Comparison of ENCODE assay signal across 4 mouse cellular contexts in the genomic region with DNA sequence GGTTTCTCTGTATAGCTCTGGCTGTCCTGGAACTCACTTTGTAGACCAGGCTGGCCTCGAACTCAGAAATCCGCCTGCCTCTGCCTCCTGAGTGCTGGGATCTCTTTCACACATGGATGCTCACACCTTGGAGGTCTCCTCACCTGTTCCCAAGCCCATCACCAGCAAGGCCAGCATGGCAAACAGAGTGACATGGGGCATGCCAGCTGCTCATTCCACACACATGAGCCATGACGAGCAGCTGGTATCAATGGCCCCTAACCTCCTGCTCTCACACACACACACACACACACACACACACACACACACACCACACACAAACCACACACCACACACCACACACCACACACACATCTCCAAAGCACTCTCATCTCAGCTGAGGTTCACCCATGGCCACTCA.
DNase-seq lines count a peak whose midpoint lies in the region; ATAC-seq and TF ChIP-seq lines count a peak whose summit lies in the region.
"Not testable (repeated sequence)": the region's sequence is repeated elsewhere in the genome, so short reads cannot be mapped to it uniquely, and the experiment has no call there.

No protein-coding gene starts in this region.

- H3K4me3 ChIP-seq in hindbrain, postnatal 0 days (ENCODE audit: low read length); kidney, adult 2 months (ENCODE audit: insufficient read depth, low read depth, low read length); kidney, embryonic 16.5 days (ENCODE audit: low read length); midbrain, embryonic 16.5 days (ENCODE audit: low read depth, low read length): not testable (repeated sequence)

- not testable (repeated sequence) for DNase-seq in hindbrain, postnatal 0 days (ENCODE audit: low spot score); kidney, adult 2 months

- not testable (repeated sequence) for H3K9me3 ChIP-seq in hindbrain, postnatal 0 days (ENCODE audit: low read length); kidney, embryonic 16.5 days (ENCODE audit: low read length); midbrain, embryonic 16.5 days (replicated peaks; ENCODE audit: control insufficient read depth, low read length, poor library complexity, severe bottlenecking)

- H3K4me1 ChIP-seq in hindbrain, postnatal 0 days (ENCODE audit: insufficient read depth, low read length); kidney, adult 2 months (ENCODE audit: control insufficient read depth, insufficient read depth, low read length); midbrain, embryonic 16.5 days (ENCODE audit: control insufficient read depth, insufficient read depth, low read length): not testable (repeated sequence)
- peaks cover 19% of the 10 kb centered on the region for H3K4me1 ChIP-seq in kidney, embryonic 16.5 days (ENCODE audit: insufficient read depth, low read length)

- H3K9ac ChIP-seq in hindbrain, postnatal 0 days (replicated peaks; ENCODE audit: low read length); kidney, embryonic 16.5 days (replicated peaks; ENCODE audit: low read length); midbrain, embryonic 16.5 days (ENCODE audit: low read depth, low read length): not testable (repeated sequence)

- not testable (repeated sequence) for H3K4me2 ChIP-seq in hindbrain, postnatal 0 days (ENCODE audit: low read depth, low read length); kidney, embryonic 16.5 days (replicated peaks; ENCODE audit: low read depth, low read length); midbrain, embryonic 16.5 days (ENCODE audit: low read length)

- not testable (repeated sequence) for TF ChIP-seq CTCF in hindbrain, postnatal 0 days (IDR thresholded peaks at IDR 0.05; ENCODE audit: low read depth); kidney, adult 2 months (conservative IDR thresholded peaks at IDR 0.05; ENCODE audit: insufficient read depth, insufficient read length, low read depth, low read length)

- H3K27ac ChIP-seq in hindbrain, postnatal 0 days; midbrain, embryonic 16.5 days (ENCODE audit: low read length): not testable (repeated sequence)
- H3K27ac ChIP-seq in kidney, adult 2 months (ENCODE audit: insufficient read depth, low read depth, low read length) = peak overlapping the region; percentile 21; the same call in 1 of the 2 replicates
- 0 out of 2 replicates have a peak overlapping the region, but pooled peaks have one; percentile 55 for H3K27ac ChIP-seq in kidney, embryonic 16.5 days (ENCODE audit: low read length)

- not testable (repeated sequence) for TF ChIP-seq POLR2A in kidney, adult 2 months (IDR thresholded peaks at IDR 0.05; ENCODE audit: low read depth, low read length)

- not testable (repeated sequence) for H3K27me3 ChIP-seq in hindbrain, postnatal 0 days (ENCODE audit: insufficient read depth, low read length); kidney, adult 2 months (replicated peaks; ENCODE audit: control insufficient read depth, insufficient read depth, low read length); kidney, embryonic 16.5 days (ENCODE audit: insufficient read depth, low read length); midbrain, embryonic 16.5 days (ENCODE audit: control insufficient read depth, insufficient read depth, low read depth, low read length)

- not testable (repeated sequence) for H3K36me3 ChIP-seq in hindbrain, postnatal 0 days (ENCODE audit: insufficient read depth, low read length); kidney, adult 2 months (ENCODE audit: control insufficient read depth, insufficient read depth, low read length); midbrain, embryonic 16.5 days (ENCODE audit: control insufficient read depth, insufficient read depth, low read length)
- peaks cover 43% of the 10 kb centered on the region for H3K36me3 ChIP-seq in kidney, embryonic 16.5 days (ENCODE audit: insufficient read depth, low read length)

- ATAC-seq in hindbrain, postnatal 0 days = peak; percentile 2; the same call in 1 of the 2 replicates
- ATAC-seq in kidney, embryonic 16.5 days (ENCODE audit: low FRiP score, low TSS enrichment) = not testable (repeated sequence)
- ATAC-seq in midbrain, embryonic 16.5 days = 0 out of 2 replicates have a peak, but pooled peaks have one; percentile 21

- WGBS in hindbrain, postnatal 0 days = 93% methylated on average over 3 of the region's 3 CpGs
- 94% methylated on average over 3 of the region's 3 CpGs for WGBS in kidney, adult 2 months
- 88% methylated on average over 3 of the region's 3 CpGs for WGBS in kidney, embryonic 16.5 days
- 94% methylated on average over 3 of the region's 3 CpGs for WGBS in midbrain, embryonic 16.5 days
